10 mouse cellular contexts compared by ENCODE assay signal in genomic region chr5:93126222-93126929, GRCm38 (mm10). TPM values are rescaled to one million over a fixed set of nuclear protein-coding genes. Genes with fewer than 3 reads are reported as not detected.
DNase-seq lines count a peak whose midpoint lies in the region; ATAC-seq and TF ChIP-seq lines count a peak whose summit lies in the region.
"Had no signal": no experiment of that assay in that cellular context is flagged by ENCODE, and none has a peak within 500 bp of the region (broad histone marks: within the 10 kb centered on the region; RNA-seq: fewer than 3 reads in every experiment).

No protein-coding gene starts in this region.

- TF ChIP-seq POLR2A in MEL (IDR thresholded peaks at IDR 0.05; ENCODE audit: control insufficient read depth in 1 of 2, insufficient read depth in 1 of 2, low read depth in 1 of 2, low read length in 2 of 2, poor library complexity in 1 of 2), result no peak

- 44% methylated on average over 12 of the region's 12 CpGs for WGBS in heart, embryonic 15.5 days
- 14% methylated on average over 12 of the region's 12 CpGs for WGBS in forebrain, embryonic 16.5 days
- 37% methylated on average over 12 of the region's 12 CpGs for WGBS in midbrain, embryonic 12.5 days

- H3K4me1 ChIP-seq in heart, embryonic 15.5 days (replicated peaks), result peaks cover 68% of the 10 kb centered on the region
- peaks cover 12 to 23% of the 10 kb centered on the region in 2 experiments for H3K4me1 ChIP-seq in MEL (ENCODE audit: control insufficient read depth in 1 of 2, insufficient read depth in 2 of 2, low read length in 2 of 2)
- peaks cover 42% of the 10 kb centered on the region for H3K4me1 ChIP-seq in forebrain, embryonic 16.5 days (replicated peaks; ENCODE audit: control insufficient read depth, insufficient read depth, low read length)
- peaks cover 71% of the 10 kb centered on the region for H3K4me1 ChIP-seq in midbrain, embryonic 12.5 days

- no peaks in the 10 kb centered on the region for H3K36me3 ChIP-seq in heart, embryonic 15.5 days
- peaks cover 0 to 29% of the 10 kb centered on the region in 2 experiments; a peak in 3 of 4 replicates for H3K36me3 ChIP-seq in MEL (ENCODE audit: control insufficient read depth in 1 of 2, insufficient read depth in 2 of 2, low read length in 2 of 2)
- H3K36me3 ChIP-seq in forebrain, embryonic 16.5 days (ENCODE audit: control insufficient read depth, insufficient read depth), result no peaks in the 10 kb centered on the region
- no peaks in the 10 kb centered on the region for H3K36me3 ChIP-seq in midbrain, embryonic 12.5 days

- TF ChIP-seq RAD21 in MEL (IDR thresholded peaks at IDR 0.05; ENCODE audit: low read depth, low read length), result no peak

- no peak for TF ChIP-seq CTCF in MEL (IDR thresholded peaks at IDR 0.05 in 2 of 3, conservative IDR thresholded peaks at IDR 0.05 in 1 of 3; ENCODE audit: control insufficient read depth in 1 of 3, insufficient read depth in 1 of 3, low read depth in 2 of 3, low read length in 3 of 3, poor library complexity in 1 of 3, severe bottlenecking in 1 of 3)

- H3K9ac ChIP-seq in heart, embryonic 15.5 days, result no peak overlapping the region
- H3K9ac ChIP-seq in MEL (ENCODE audit: control insufficient read depth, low read depth, low read length, poor library complexity, severe bottlenecking), result no peak overlapping the region
- H3K9ac ChIP-seq in forebrain, embryonic 16.5 days (replicated peaks; ENCODE audit: low read depth, low read length), result no peak overlapping the region
- no peak overlapping the region for H3K9ac ChIP-seq in midbrain, embryonic 12.5 days (replicated peaks)

- H3K4me3 ChIP-seq in heart, embryonic 15.5 days, result no peak overlapping the region
- H3K4me3 ChIP-seq in MEL (ENCODE audit: control insufficient read depth in 1 of 2, insufficient read depth in 1 of 2, low read depth in 2 of 2, low read length in 2 of 2), result no peak overlapping the region
- H3K4me3 ChIP-seq in forebrain, embryonic 16.5 days (replicated peaks; ENCODE audit: low read length), result no peak overlapping the region
- H3K4me3 ChIP-seq in midbrain, embryonic 12.5 days, result no peak overlapping the region

- DNase-seq in heart, postnatal 4 days, result no peak
- DNase-seq in MEL (ENCODE audit: low read depth, low spot score), result peak; percentile 39
- DNase-seq in MN1 (ENCODE audit: low spot score), result no peak
- DNase-seq in kidney, postnatal 14 days, result no peak
- no peak for DNase-seq in yolk sac, embryonic 10.5 days (ENCODE audit: low spot score)
- DNase-seq: right cerebral cortex, adult 18-20 months had no signal

- H3K4me2 ChIP-seq in heart, embryonic 15.5 days, result no peak overlapping the region
- peak overlapping the region; percentile 3; the same call in 1 of the 2 replicates for H3K4me2 ChIP-seq in forebrain, embryonic 16.5 days (ENCODE audit: low read length)
- H3K4me2 ChIP-seq in midbrain, embryonic 12.5 days (replicated peaks), result peak overlapping the region; percentile 23; the same call in 1 of the 2 replicates

- no peak for TF ChIP-seq EP300 in MEL (IDR thresholded peaks at IDR 0.05; ENCODE audit: low read depth in 1 of 2, low read length in 2 of 2)

- H3K9me3 ChIP-seq in heart, embryonic 15.5 days (replicated peaks), result no peaks in the 10 kb centered on the region
- H3K9me3 ChIP-seq in MEL (replicated peaks; ENCODE audit: insufficient read depth, low read length), result no peaks in the 10 kb centered on the region
- H3K9me3 ChIP-seq in forebrain, embryonic 16.5 days (ENCODE audit: control insufficient read depth, low read length), result no peaks in the 10 kb centered on the region
- no peaks in the 10 kb centered on the region for H3K9me3 ChIP-seq in midbrain, embryonic 12.5 days

- no peak for ATAC-seq in heart, embryonic 15.5 days (replicated peaks; ENCODE audit: insufficient number of reproducible peaks, insufficient read depth, low FRiP score, low read depth)
- ATAC-seq in forebrain, embryonic 16.5 days, result peak; percentile 48
- peak; percentile 45; the same call in 1 of the 2 replicates for ATAC-seq in midbrain, embryonic 12.5 days (ENCODE audit: low FRiP score, low read depth)

- H3K27ac ChIP-seq in heart, embryonic 15.5 days, result peak overlapping the region; percentile 43
- no peak overlapping the region for H3K27ac ChIP-seq in MEL (ENCODE audit: control insufficient read depth, low read depth, low read length)
- peak overlapping the region; percentile 68 for H3K27ac ChIP-seq in forebrain, embryonic 16.5 days (ENCODE audit: low read length)
- H3K27ac ChIP-seq in midbrain, embryonic 12.5 days (replicated peaks), result peak overlapping the region; percentile 82

- no peaks in the 10 kb centered on the region for H3K27me3 ChIP-seq in heart, embryonic 15.5 days
- no peaks in the 10 kb centered on the region for H3K27me3 ChIP-seq in MEL (ENCODE audit: control insufficient read depth in 1 of 2, insufficient read depth in 2 of 2, low read length in 2 of 2)
- no peaks in the 10 kb centered on the region for H3K27me3 ChIP-seq in forebrain, embryonic 16.5 days (replicated peaks; ENCODE audit: control insufficient read depth, insufficient read depth, low read length)
- no peaks in the 10 kb centered on the region for H3K27me3 ChIP-seq in midbrain, embryonic 12.5 days
- H3K27me3 ChIP-seq: CH12.LX had no signal

- peaks cover 50% of the 10 kb centered on the region for H3K79me2 ChIP-seq in MEL (ENCODE audit: control insufficient read depth, insufficient read depth, low read length, poor library complexity)

TF ChIP-seq in MEL, 35 proteins besides CTCF, POLR2A, EP300 and RAD21:
- no peak for TF ChIP-seq HCFC1 (IDR thresholded peaks at IDR 0.05; ENCODE audit: low read depth, low read length)
- no peak for TF ChIP-seq RCOR1 (IDR thresholded peaks at IDR 0.05; ENCODE audit: low read depth, low read length)
- no peak for TF ChIP-seq ELF1 (IDR thresholded peaks at IDR 0.05; ENCODE audit: low read depth, low read length)

RNA-seq across cellular contexts. Expression of gene Sept11, which starts 33.1 kb away (rescaled TPM):
- 79.0 and 94.5 TPM in 2 replicates for polyA plus RNA-seq in heart, embryonic 15.5 days (2015; fragmentation: Nextera tagmentation; extraction: Ambion mirVana)
- total RNA-seq in heart, postnatal 4 days (2021), result 100 to 1,000 TPM; 120 to 130 TPM
- 34.9 and 46.7 TPM in 2 replicates for total RNA-seq in MEL (2012; rRNA removed)
- polyA plus RNA-seq in MEL (2012; ENCODE audit: insufficient read depth in 1 of 2, insufficient read length in 2 of 2, low read depth in 1 of 2, low replicate concordance in 2 of 2, missing spikeins in 1 of 2), result 100 to 1,000 TPM in 1 of 2 experiments, 10 to 100 TPM in 1; 87.2 to 245 TPM
- 175 and 198 TPM in 2 replicates for polyA plus RNA-seq in forebrain, embryonic 16.5 days (2015; fragmentation: Nextera tagmentation; extraction: Ambion mirVana)
- 260 and 272 TPM in 2 replicates for polyA plus RNA-seq in midbrain, embryonic 12.5 days (2016; fragmentation: Nextera tagmentation; extraction: Ambion mirVana)
